8 mouse cellular contexts compared by ENCODE assay signal in the genomic region with DNA sequence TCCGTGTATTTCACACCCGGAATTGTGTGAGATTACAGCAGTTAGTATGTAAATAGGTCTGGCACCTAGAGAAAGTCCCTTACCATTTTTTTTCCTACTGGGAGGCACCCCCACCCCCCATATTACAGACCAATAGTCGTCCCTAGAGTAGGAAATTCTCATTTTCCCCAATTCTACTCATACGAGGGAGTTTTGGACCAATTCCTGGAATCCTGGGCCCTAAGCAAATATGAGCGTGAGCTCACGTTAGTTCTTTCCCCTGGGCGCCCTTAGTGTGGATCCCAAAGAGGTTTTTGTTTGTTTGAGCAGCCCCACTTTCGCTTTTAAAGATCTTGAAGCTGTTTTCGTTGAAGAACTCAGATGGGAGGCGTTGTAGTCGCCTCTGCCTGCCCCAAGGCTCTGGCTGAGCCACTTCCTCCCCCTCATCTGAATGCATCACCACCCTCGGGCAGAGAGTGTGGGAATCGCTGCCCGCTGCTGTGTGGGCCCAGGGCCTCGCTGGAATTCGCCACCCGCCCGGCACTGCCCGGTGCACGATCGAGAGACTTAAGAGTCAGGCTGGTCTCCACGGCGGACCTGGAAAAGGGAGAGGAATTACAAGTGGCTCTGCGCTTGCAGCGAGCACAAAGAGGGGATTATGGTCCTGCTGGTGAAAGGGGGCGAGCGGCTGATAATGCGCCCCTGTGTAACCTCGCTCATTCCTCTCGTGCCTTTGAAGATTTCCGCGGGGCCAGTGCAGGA.
DNase-seq lines count a peak whose midpoint lies in the region; ATAC-seq and TF ChIP-seq lines count a peak whose summit lies in the region.

No protein-coding gene starts in this region.

- no peaks in the 10 kb centered on the region for H3K36me3 ChIP-seq in embryonic facial prominence, embryonic 15.5 days
- H3K36me3 ChIP-seq in heart, embryonic 14.5 days (ENCODE audit: control insufficient read depth, insufficient read depth, low read length), result no peaks in the 10 kb centered on the region
- no peaks in the 10 kb centered on the region for H3K36me3 ChIP-seq in liver, embryonic 14.5 days (replicated peaks; ENCODE audit: control insufficient read depth, insufficient read depth, low read depth)
- H3K36me3 ChIP-seq in neural tube, embryonic 11.5 days (ENCODE audit: control insufficient read depth, insufficient read depth, low read length), result no peaks in the 10 kb centered on the region

- H3K27me3 ChIP-seq in embryonic facial prominence, embryonic 15.5 days, result no peaks in the 10 kb centered on the region
- H3K27me3 ChIP-seq in heart, embryonic 14.5 days (ENCODE audit: control insufficient read depth, insufficient read depth, low read length), result no peaks in the 10 kb centered on the region
- no peaks in the 10 kb centered on the region for H3K27me3 ChIP-seq in liver, embryonic 14.5 days (ENCODE audit: control insufficient read depth, insufficient read depth, low read length)
- H3K27me3 ChIP-seq in neural tube, embryonic 11.5 days (ENCODE audit: control insufficient read depth, insufficient read depth, low read length), result no peaks in the 10 kb centered on the region

- peak overlapping the region; percentile 15 for H3K9ac ChIP-seq in embryonic facial prominence, embryonic 15.5 days
- peak overlapping the region; percentile 65 for H3K9ac ChIP-seq in heart, embryonic 14.5 days (ENCODE audit: low read length)
- H3K9ac ChIP-seq in liver, embryonic 14.5 days (replicated peaks), result no peak overlapping the region
- H3K9ac ChIP-seq in neural tube, embryonic 11.5 days (ENCODE audit: low read length), result peak overlapping the region; percentile 63

- H3K27ac ChIP-seq in bone marrow, adult 2 months (ENCODE audit: control insufficient read depth, insufficient read depth, low read depth, low read length, poor library complexity), result peak overlapping the region; percentile 11
- H3K27ac ChIP-seq in embryonic facial prominence, embryonic 15.5 days (replicated peaks), result 0 out of 2 replicates have a peak overlapping the region, but pooled peaks have one; percentile 3
- peak overlapping the region; percentile 30 to 44; a peak in 2 of 4 replicates for H3K27ac ChIP-seq in heart, embryonic 14.5 days (replicated peaks in 1 of 2; ENCODE audit: control insufficient read depth in 1 of 2, insufficient read depth in 1 of 2, low read depth in 2 of 2, low read length in 2 of 2)
- H3K27ac ChIP-seq in liver, embryonic 14.5 days, result no peak overlapping the region
- H3K27ac ChIP-seq in neural tube, embryonic 11.5 days (ENCODE audit: low read depth, low read length), result peak overlapping the region; percentile 54; the same call in 1 of the 2 replicates

- no peak for TF ChIP-seq CTCF in bone marrow, adult 2 months (IDR thresholded peaks at IDR 0.05; ENCODE audit: control insufficient read depth, insufficient read depth, low read length)
- TF ChIP-seq CTCF in liver, embryonic 14.5 days (IDR thresholded peaks at IDR 0.05; ENCODE audit: low read depth), result no peak

- H3K4me3 ChIP-seq in bone marrow, adult 2 months (replicated peaks; ENCODE audit: control insufficient read depth, low read depth, low read length), result peak overlapping the region; percentile 54
- H3K4me3 ChIP-seq in embryonic facial prominence, embryonic 15.5 days (replicated peaks), result peak overlapping the region; percentile 43
- peak overlapping the region; percentile 51 to 53 for H3K4me3 ChIP-seq in heart, embryonic 14.5 days (ENCODE audit: control insufficient read depth in 1 of 2, insufficient read depth in 1 of 2, low read depth in 1 of 2, low read length in 2 of 2)
- H3K4me3 ChIP-seq in liver, embryonic 14.5 days (ENCODE audit: insufficient read depth in 1 of 2, low read depth in 2 of 2, low read length in 2 of 2), result peak overlapping the region; percentile 45 to 57
- H3K4me3 ChIP-seq in neural tube, embryonic 11.5 days (ENCODE audit: low read depth, low read length), result peak overlapping the region; percentile 26

- WGBS in bone marrow, adult 2 months, result 7% methylated on average over 32 of the region's 32 CpGs
- 5% methylated on average over 32 of the region's 32 CpGs for WGBS in embryonic facial prominence, embryonic 15.5 days
- 6% methylated on average over 32 of the region's 32 CpGs for WGBS in heart, embryonic 14.5 days
- WGBS in liver, embryonic 14.5 days (ENCODE audit: insufficient replicate concordance), result 7% methylated on average over 32 of the region's 32 CpGs
- 5% methylated on average over 32 of the region's 32 CpGs for WGBS in neural tube, embryonic 11.5 days

- no peaks in the 10 kb centered on the region for H3K4me1 ChIP-seq in bone marrow, adult 2 months (ENCODE audit: control insufficient read depth, insufficient read depth, low read length)
- 0 out of 2 replicates have a peak, but pooled peaks cover 3% of the 10 kb centered on the region for H3K4me1 ChIP-seq in embryonic facial prominence, embryonic 15.5 days
- peaks cover 0 to 6% of the 10 kb centered on the region in 2 experiments; a peak in 2 of 4 replicates for H3K4me1 ChIP-seq in heart, embryonic 14.5 days (ENCODE audit: control insufficient read depth in 2 of 2, insufficient read depth in 2 of 2, low read length in 2 of 2)
- no peaks in the 10 kb centered on the region; a peak in 1 of 4 replicates for H3K4me1 ChIP-seq in liver, embryonic 14.5 days (replicated peaks; ENCODE audit: control insufficient read depth in 2 of 2, insufficient read depth in 2 of 2, low read length in 1 of 2)
- H3K4me1 ChIP-seq in neural tube, embryonic 11.5 days (ENCODE audit: control insufficient read depth, insufficient read depth, low read length), result peaks cover 7% of the 10 kb centered on the region; the same call in 1 of the 2 replicates

- TF ChIP-seq EP300 in liver, embryonic 14.5 days (IDR thresholded peaks at IDR 0.05; ENCODE audit: low read depth), result no peak

- TF ChIP-seq POLR2A in bone marrow, adult 2 months (IDR thresholded peaks at IDR 0.05; ENCODE audit: borderline replicate concordance, control insufficient read depth, low read depth, low read length), result no peak

- H3K4me2 ChIP-seq in embryonic facial prominence, embryonic 15.5 days (replicated peaks), result peak overlapping the region; percentile 63
- peak overlapping the region; percentile 85 for H3K4me2 ChIP-seq in heart, embryonic 14.5 days (ENCODE audit: low read length)
- H3K4me2 ChIP-seq in liver, embryonic 14.5 days (ENCODE audit: low read depth), result peak overlapping the region; percentile 62
- H3K4me2 ChIP-seq in neural tube, embryonic 11.5 days (ENCODE audit: low read depth), result peak overlapping the region; percentile 53

- peak; percentile 54; the same call in 1 of the 2 replicates for ATAC-seq in embryonic facial prominence, embryonic 15.5 days (ENCODE audit: insufficient number of reproducible peaks, low FRiP score, low TSS enrichment, low read depth)
- no peak for ATAC-seq in heart, embryonic 14.5 days (ENCODE audit: insufficient number of reproducible peaks, insufficient read depth, low FRiP score, low read depth)
- ATAC-seq in liver, embryonic 14.5 days (ENCODE audit: insufficient read depth), result no peak
- ATAC-seq in neural tube, embryonic 11.5 days (ENCODE audit: insufficient read depth, low FRiP score, low TSS enrichment), result peak; percentile 96

- peak; percentile 42 for DNase-seq in CD4-positive helper T cell, adult 2 months (ENCODE audit: low read depth, low spot score)
- peak; percentile 59 for DNase-seq in kidney, postnatal 14 days
- DNase-seq in liver, embryonic 14.5 days (ENCODE audit: low read depth in 3 of 3, low spot score in 3 of 3), result peak in 1 of 3 experiments; percentile 2
- peak; percentile 80 for DNase-seq in neural tube, embryonic 11.5 days (ENCODE audit: low spot score)
- peak; percentile 62 for DNase-seq in testis, postnatal 10 days (ENCODE audit: low spot score)

- H3K9me3 ChIP-seq in embryonic facial prominence, embryonic 15.5 days (replicated peaks), result no peaks in the 10 kb centered on the region
- no peaks in the 10 kb centered on the region for H3K9me3 ChIP-seq in heart, embryonic 14.5 days (ENCODE audit: control insufficient read depth, low read length)
- H3K9me3 ChIP-seq in liver, embryonic 14.5 days (ENCODE audit: control insufficient read depth, low read length), result no peaks in the 10 kb centered on the region
- no peaks in the 10 kb centered on the region for H3K9me3 ChIP-seq in neural tube, embryonic 11.5 days (ENCODE audit: control insufficient read depth, low read length)

Comparison
In these comparisons a context has a peak if more than half of its experiments do, and no peak if none do; other contexts are left out.
1. ATAC-seq: peak in embryonic facial prominence, embryonic 15.5 days (single experiment) and neural tube, embryonic 11.5 days (single experiment); none in heart, embryonic 14.5 days (single experiment) and liver, embryonic 14.5 days (single experiment).
2. Peak in every context shown above with its lines, with median percentiles within 50 percentile points of each other: H3K4me3 ChIP-seq and H3K4me2 ChIP-seq.